Mouse (Mus musculus): ENCODE results near the gene Fsip2. TPM values are rescaled to one million over a fixed set of nuclear protein-coding genes. Genes with fewer than 3 reads are reported as not detected.

Gene Fsip2
- total RNA-seq (2014; rRNA removed), result not detected in 2 replicates
- not detected in 2 replicates for polyA plus RNA-seq (2012; rRNA removed)

GRCm38 (mm10) chr2:82943472-82943871 lies at the start of gene Fsip2:
Gene Fsip2, plus strand, starts transcription at chr2:82943634.
- H3K4me3 ChIP-seq (ENCODE audit: insufficient read depth, low read depth, low read length), result no peak within 1 kb of the TSS
- no peak for TF ChIP-seq CTCF (IDR thresholded peaks at IDR 0.05; ENCODE audit: low read depth, low read length)
- TF ChIP-seq POLR2A (IDR thresholded peaks at IDR 0.05; ENCODE audit: extremely low read depth, insufficient read depth, low read length), result no peak
- no peaks in the 10 kb centered on the region for H3K4me1 ChIP-seq (ENCODE audit: control insufficient read depth, insufficient read depth, low read length)
- H3K9ac ChIP-seq (ENCODE audit: low read depth, low read length), result no peak within 1 kb of the TSS
- no peaks in the 10 kb centered on the region for H3K79me2 ChIP-seq (ENCODE audit: control insufficient read depth, insufficient read depth, low read length)
- no peak within 1 kb of the TSS for H3K27ac ChIP-seq (replicated peaks; ENCODE audit: insufficient read depth, low read depth, low read length)
- 92% methylated on average over 17 of the region's 17 CpGs for WGBS
- no peaks in the 10 kb centered on the region for H3K36me3 ChIP-seq (ENCODE audit: control insufficient read depth, insufficient read depth, low read length)
- no peak for DNase-seq (ENCODE audit: extremely low read depth, low read depth, low spot score)
- H3K27me3 ChIP-seq (ENCODE audit: control insufficient read depth, insufficient read depth, low read length), result no peaks in the 10 kb centered on the region

- Histone ChIP-seq H3K36me3 (ENCODE audit: control insufficient read depth, insufficient read depth, low read length) (no peaks in the 10 kb centered on the region), H3K9ac (ENCODE audit: low read depth, low read length) (no peak overlapping the region), H3K4me3 (ENCODE audit: insufficient read depth, low read depth, low read length) (no peak overlapping the region), H3K27me3 (ENCODE audit: control insufficient read depth, insufficient read depth, low read length) (no peaks in the 10 kb centered on the region), H3K4me1 (ENCODE audit: control insufficient read depth, insufficient read depth, low read length) (no peaks in the 10 kb centered on the region), H3K79me2 (ENCODE audit: control insufficient read depth, insufficient read depth, low read length) (no peaks in the 10 kb centered on the region), H3K27ac (replicated peaks; ENCODE audit: insufficient read depth, low read depth, low read length) (no peak overlapping the region)
- WGBS, result 85% methylated on average over 3 of the region's 3 CpGs
- TF ChIP-seq CTCF (IDR thresholded peaks at IDR 0.05; ENCODE audit: low read depth, low read length) (no peak), POLR2A (IDR thresholded peaks at IDR 0.05; ENCODE audit: extremely low read depth, insufficient read depth, low read length) (no peak)
- DNase-seq (ENCODE audit: extremely low read depth, low read depth, low spot score), result no peak
Observed at GRCm38 (mm10) chr2:82963443-82963842, 20.0 kb downstream of the Fsip2 start.

- 87% methylated on average over 7 of the region's 7 CpGs for WGBS
- TF ChIP-seq POLR2A (IDR thresholded peaks at IDR 0.05; ENCODE audit: extremely low read depth, insufficient read depth, low read length) (no peak), CTCF (IDR thresholded peaks at IDR 0.05; ENCODE audit: low read depth, low read length) (no peak)
- no peaks in the 10 kb centered on the region for H3K36me3 ChIP-seq (ENCODE audit: control insufficient read depth, insufficient read depth, low read length)
- no peaks in the 10 kb centered on the region for H3K27me3 ChIP-seq (ENCODE audit: control insufficient read depth, insufficient read depth, low read length)
- no peak overlapping the region for H3K9ac ChIP-seq (ENCODE audit: low read depth, low read length)
- no peaks in the 10 kb centered on the region for H3K79me2 ChIP-seq (ENCODE audit: control insufficient read depth, insufficient read depth, low read length)
- no peak for DNase-seq (ENCODE audit: extremely low read depth, low read depth, low spot score)
- H3K4me3 ChIP-seq (ENCODE audit: insufficient read depth, low read depth, low read length), result no peak overlapping the region
- no peaks in the 10 kb centered on the region for H3K4me1 ChIP-seq (ENCODE audit: control insufficient read depth, insufficient read depth, low read length)
- H3K27ac ChIP-seq (replicated peaks; ENCODE audit: insufficient read depth, low read depth, low read length), result no peak overlapping the region
Observed at GRCm38 (mm10) chr2:83025853-83026252, 82.4 kb downstream of the Fsip2 start.

DNA sequence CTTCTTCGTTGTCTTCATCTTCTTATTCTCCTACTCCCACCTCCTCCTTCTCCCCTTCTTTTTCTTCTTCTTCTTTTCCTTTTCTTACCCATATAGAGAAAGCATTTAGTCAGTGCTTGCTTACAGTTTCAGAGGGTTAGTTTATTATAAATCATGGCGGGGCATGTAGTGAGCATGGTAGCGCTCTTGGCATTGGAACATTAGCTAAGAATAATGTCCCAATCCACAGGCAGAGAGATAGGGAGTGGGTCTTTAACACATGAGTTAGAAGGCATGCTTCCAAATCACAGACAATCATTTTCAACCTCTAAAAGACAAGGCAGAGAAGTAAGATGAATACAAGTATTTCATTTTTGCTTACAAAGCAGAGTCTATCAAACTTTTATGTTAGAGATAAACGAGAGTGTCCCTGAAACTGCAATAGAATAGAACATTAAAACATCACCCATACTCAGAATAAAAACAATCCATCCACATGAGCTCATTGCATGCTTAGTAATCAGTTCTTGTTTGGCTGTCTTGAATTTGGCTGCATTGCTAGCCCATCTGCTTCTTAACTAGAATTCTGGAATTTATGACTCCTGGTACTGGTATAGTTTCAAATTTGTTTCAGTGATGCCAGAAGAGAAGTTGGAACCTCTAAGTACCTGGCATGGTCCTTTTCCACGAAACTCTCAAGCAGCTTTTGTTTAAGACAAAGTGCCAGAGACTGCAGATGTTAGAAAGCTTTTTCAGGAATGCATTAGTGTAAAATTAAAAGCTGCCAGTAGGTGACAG lies 109.7 kb downstream of the Fsip2 start:
- no peak overlapping the region for H3K27ac ChIP-seq (replicated peaks; ENCODE audit: insufficient read depth, low read depth, low read length)
- no peaks in the 10 kb centered on the region for H3K4me1 ChIP-seq (ENCODE audit: control insufficient read depth, insufficient read depth, low read length)
- TF ChIP-seq CTCF (IDR thresholded peaks at IDR 0.05; ENCODE audit: low read depth, low read length) (no peak), POLR2A (IDR thresholded peaks at IDR 0.05; ENCODE audit: extremely low read depth, insufficient read depth, low read length) (no peak)
- WGBS, result 71% methylated on average over 5 of the region's 5 CpGs
- no peak overlapping the region for H3K9ac ChIP-seq (ENCODE audit: low read depth, low read length)
- no peak for DNase-seq (ENCODE audit: extremely low read depth, low read depth, low spot score)
- H3K4me3 ChIP-seq (ENCODE audit: insufficient read depth, low read depth, low read length), result no peak overlapping the region
- no peaks in the 10 kb centered on the region for H3K27me3 ChIP-seq (ENCODE audit: control insufficient read depth, insufficient read depth, low read length)
- H3K36me3 ChIP-seq (ENCODE audit: control insufficient read depth, insufficient read depth, low read length), result no peaks in the 10 kb centered on the region
- no peaks in the 10 kb centered on the region for H3K79me2 ChIP-seq (ENCODE audit: control insufficient read depth, insufficient read depth, low read length)

Measured in liver, adult 2 months (tissue).